Mouse (Mus musculus) liver, embryonic 14.5 days (tissue): Measurements from ENCODE around the gene Chd9. TPM values are rescaled to one million over a fixed set of nuclear protein-coding genes. Genes with fewer than 3 reads are reported as not detected.

Source experiments
- ATAC-seq: fragments of 200-750 bp; cut with Nextera tagmentation; 2 replicates; pipeline ENCODE4 v1.8.0; 2017; ENCODE audit warnings: moderate number of reproducible peaks, mild to moderate bottlenecking, moderate library complexity; ENCODE audit not compliant: insufficient read depth
- DNase-seq, 3 experiments: peaks; one replicate each; pipeline ENCODE4 v3.0.0-alpha.2; 2012 to 2013; ENCODE audit warnings: low read depth in 3 of 3, low spot score in 3 of 3
- H3K27ac ChIP-seq: fragments of 300-500 bp; sonication (generic); 2 replicates; pipeline ENCODE4 v1.5.1; 2014; ENCODE audit warnings: moderate library complexity, mild to moderate bottlenecking, control low read depth, inconsistent platforms
- H3K27me3 ChIP-seq: fragments of 300-500 bp; sonication (generic); 2 replicates; pipeline ENCODE4 v1.6.1; 2014; ENCODE audit warnings: mild to moderate bottlenecking, low read length, moderate library complexity; ENCODE audit not compliant: control insufficient read depth, insufficient read depth
- H3K36me3 ChIP-seq: fragments of 300-500 bp; sonication (generic); replicated peaks from 2 replicates; pipeline ENCODE4 v1.6.1; 2014; ENCODE audit warnings: low read depth; ENCODE audit not compliant: control insufficient read depth, insufficient read depth
- H3K4me1 ChIP-seq, 2 experiments: fragments of 200-500 bp in 1 of 2; fragments of 300-500 bp in 1 of 2; sonication (generic) in 1 of 2; replicated peaks; 2 replicates each; pipeline ENCODE4 v1.6.1; 2012 to 2014; ENCODE audit warnings: antibody characterized with exemption in 1 of 2, inconsistent platforms in 1 of 2, low read length in 1 of 2; ENCODE audit not compliant: control insufficient read depth in 2 of 2, insufficient read depth in 2 of 2
- H3K4me2 ChIP-seq: fragments of 300-500 bp; sonication (generic); 2 replicates; pipeline ENCODE4 v1.6.1; 2014; ENCODE audit warnings: low read depth, mild to moderate bottlenecking, control low read depth, moderate library complexity
- H3K4me3 ChIP-seq, 2 experiments: fragments of 200-500 bp in 1 of 2; fragments of 300-500 bp in 1 of 2; sonication (generic) in 1 of 2; 2 replicates each; pipeline ENCODE4 v1.5.1; 2012 to 2014; ENCODE audit warnings: low read depth in 2 of 2, low read length in 2 of 2, mild to moderate bottlenecking in 2 of 2, control low read depth in 1 of 2, inconsistent platforms in 1 of 2, moderate library complexity in 1 of 2; ENCODE audit not compliant: insufficient read depth in 1 of 2
- H3K9ac ChIP-seq: fragments of 300-500 bp; sonication (generic); replicated peaks from 2 replicates; pipeline ENCODE4 v1.6.1; 2014; ENCODE audit warnings: mild to moderate bottlenecking, control low read depth, moderate library complexity
- H3K9me3 ChIP-seq: fragments of 300-500 bp; sonication (generic); 2 replicates; pipeline ENCODE4 v1.6.1; 2016; ENCODE audit warnings: low read length, mixed read lengths; ENCODE audit not compliant: control insufficient read depth
- CTCF ChIP-seq: IDR thresholded peaks from 2 replicates; pipeline ENCODE4 v1.5.1; 2016; ENCODE audit warnings: antibody characterized with exemption, low read depth, control low read depth
- EP300 ChIP-seq: IDR thresholded peaks from 2 replicates; pipeline ENCODE4 v1.6.1; 2016; ENCODE audit warnings: antibody characterized with exemption, low read depth
- WGBS: fragments of 180-500 bp; shearing (Covaris S2); extraction: QIAGEN DNeasy Blood & Tissue Kit; methylation state at CpG from one replicate; pipeline ENCODE4 v1.1.7; 2014; ENCODE audit not compliant: insufficient replicate concordance; 5-methylcytosine and 5-hydroxymethylcytosine counted together
- polyA plus RNA-seq, 2 experiments: library from polyadenylated mRNA; depleted of rRNA in 1 of 2; stranded (reverse) in 1 of 2; unstranded in 1 of 2; fragments of >200 nt; fragmentation: Nextera tagmentation in 1 of 2; extraction: Ambion mirVana in 1 of 2; gene quantifications; 2 replicates each; pipeline versions ENCODE4 v1.2.1 to v1.2.3; 2012 to 2014

Gene Chd9
- polyA plus RNA-seq, 2 experiments = 6.4 to 12.2 TPM

- no peaks in the 10 kb centered on the region for H3K9me3 ChIP-seq
- ATAC-seq = no peak
- no peak overlapping the region for H3K9ac ChIP-seq
- no peaks in the 10 kb centered on the region for H3K4me1 ChIP-seq
- no peaks in the 10 kb centered on the region for H3K27me3 ChIP-seq
- no peak overlapping the region for H3K4me2 ChIP-seq
- no peak overlapping the region for H3K27ac ChIP-seq
- DNase-seq = no peak
- no peaks in the 10 kb centered on the region for H3K36me3 ChIP-seq
- no peak overlapping the region for H3K4me3 ChIP-seq
- no peak for TF ChIP-seq EP300
- peak; percentile 49 for TF ChIP-seq CTCF
- 70% methylated on average over 10 of the region's 10 CpGs for WGBS
Measured at GRCm38 (mm10) chr8:90813602-90814320, 14.4 kb upstream of the Chd9 start.

- no peak overlapping the region for H3K4me2 ChIP-seq
- no peaks in the 10 kb centered on the region for H3K9me3 ChIP-seq
- DNase-seq = no peak
- no peak overlapping the region for H3K9ac ChIP-seq
- no peak overlapping the region for H3K4me3 ChIP-seq
- 73% methylated on average over 23 of the region's 23 CpGs for WGBS
- no peak overlapping the region for H3K27ac ChIP-seq
- H3K27me3 ChIP-seq = no peaks in the 10 kb centered on the region
- no peaks in the 10 kb centered on the region for H3K36me3 ChIP-seq
- no peak for ATAC-seq
- no peak for TF ChIP-seq EP300
- no peak for TF ChIP-seq CTCF
- H3K4me1 ChIP-seq = 0 out of 4 replicates have a peak, but pooled peaks cover 0 to 2% of the 10 kb centered on the region in 2 experiments
Measured at GRCm38 (mm10) chr8:90816061-90816882, 11.9 kb upstream of the Chd9 start.

- Histone ChIP-seq H3K9ac (no peak within 1 kb of the TSS), H3K27me3 (no peaks in the 10 kb centered on the region), H3K4me2 (no peak within 1 kb of the TSS), H3K27ac (no peak within 1 kb of the TSS), H3K36me3 (no peaks in the 10 kb centered on the region), H3K4me1 (0 out of 4 replicates have a peak, but pooled peaks cover 0 to 2% of the 10 kb centered on the region in 2 experiments), H3K4me3 (no peak within 1 kb of the TSS), H3K9me3 (no peaks in the 10 kb centered on the region)
- WGBS = 59% methylated on average over 2 of the region's 2 CpGs
- no peak for TF ChIP-seq EP300
- ATAC-seq (no peak), DNase-seq (no peak)
Measured at GRCm38 (mm10) chr8:90817293-90817692, 10.9 kb upstream of the Chd9 start, which contains the start of gene Gm19935. TSS of gene Gm19935 (minus strand) at chr8:90817393.

- ATAC-seq (no peak), DNase-seq (no peak)
- Histone ChIP-seq H3K9me3 (no peaks in the 10 kb centered on the region), H3K4me1 (0 out of 4 replicates have a peak, but pooled peaks cover 0 to 2% of the 10 kb centered on the region in 2 experiments), H3K4me3 (no peak overlapping the region), H3K36me3 (no peaks in the 10 kb centered on the region), H3K9ac (no peak overlapping the region), H3K27me3 (no peaks in the 10 kb centered on the region), H3K27ac (no peak overlapping the region), H3K4me2 (no peak overlapping the region)
- WGBS = 50% methylated on average over 9 of the region's 9 CpGs
- TF ChIP-seq CTCF (no peak), EP300 (no peak)
Measured at GRCm38 (mm10) chr8:90819561-90820320, 8.4 kb upstream of the Chd9 start.
